Mouse (Mus musculus): Measurements from ENCODE around the gene Cyp2a4. TPM values are rescaled to one million over a fixed set of nuclear protein-coding genes. Genes with fewer than 3 reads are reported as not detected.

Cyp2a4 gene
- polyA plus RNA-seq, 1 experiment from 2014 or later, result not detected

Other genes with a start within 250 kb of the Cyp2a4 start
- not detected in 2 replicates for gene Cyp2b13, start 245.7 kb upstream of the Cyp2a4 start, polyA plus RNA-seq (2014; fragmentation: Nextera tagmentation; extraction: Ambion mirVana)
- not detected in 2 replicates for gene Cyp2b9, start 133.8 kb upstream of the Cyp2a4 start, polyA plus RNA-seq (2014; fragmentation: Nextera tagmentation; extraction: Ambion mirVana)
- not detected in 2 replicates for gene Vmn1r184, start 46.8 kb upstream of the Cyp2a4 start, polyA plus RNA-seq (2014; fragmentation: Nextera tagmentation; extraction: Ambion mirVana)
- not detected in 2 replicates for gene Nlrp9c, start 96.5 kb downstream of the Cyp2a4 start, polyA plus RNA-seq (2014; fragmentation: Nextera tagmentation; extraction: Ambion mirVana)
- gene Nlrp4a, start 127.9 kb downstream of the Cyp2a4 start, polyA plus RNA-seq (2014; fragmentation: Nextera tagmentation; extraction: Ambion mirVana), result not detected in 2 replicates
- gene Nlrp9a, start 227.9 kb downstream of the Cyp2a4 start, polyA plus RNA-seq (2014; fragmentation: Nextera tagmentation; extraction: Ambion mirVana), result not detected in 2 replicates

All from hindbrain, embryonic 14.5 days (tissue).